8 mouse cellular contexts compared by ENCODE assay signal in the genomic region with DNA sequence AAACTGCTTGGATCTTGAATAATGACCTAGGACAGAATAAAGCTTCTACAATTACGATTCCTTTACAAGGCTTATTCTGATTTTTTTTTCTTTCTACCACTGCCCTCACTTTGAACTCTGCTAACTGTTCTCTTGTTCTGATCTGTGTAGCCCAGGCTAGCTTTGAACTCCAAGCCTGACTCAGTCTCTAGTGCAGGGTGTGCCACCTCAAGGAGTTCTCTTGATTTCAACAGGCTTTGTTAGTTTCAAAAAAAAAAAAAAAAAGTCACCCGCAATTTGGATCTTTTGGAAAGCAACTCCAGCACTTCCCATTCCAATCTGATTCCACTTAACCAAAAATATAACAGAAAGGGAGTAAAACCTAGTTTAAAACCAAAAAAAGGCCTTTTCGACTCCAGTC. TPM values are rescaled to one million over a fixed set of nuclear protein-coding genes. Genes with fewer than 3 reads are reported as not detected.
DNase-seq lines count a peak whose midpoint lies in the region; ATAC-seq lines count a peak whose summit lies in the region.

No protein-coding gene starts in this region.

- peak overlapping the region; percentile 78 for H3K4me2 ChIP-seq in lung, embryonic 15.5 days
- H3K4me2 ChIP-seq in embryonic facial prominence, embryonic 13.5 days, result peak overlapping the region; percentile 81
- H3K4me2 ChIP-seq in neural tube, embryonic 14.5 days (ENCODE audit: low read depth, low read length), result peak overlapping the region; percentile 84

- H3K9ac ChIP-seq in lung, embryonic 15.5 days, result peak overlapping the region; percentile 98
- H3K9ac ChIP-seq in embryonic facial prominence, embryonic 13.5 days, result peak overlapping the region; percentile 99
- peak overlapping the region; percentile 99 for H3K9ac ChIP-seq in neural tube, embryonic 14.5 days (replicated peaks; ENCODE audit: low read depth, low read length)

- H3K9me3 ChIP-seq in lung, embryonic 15.5 days, result no peaks in the 10 kb centered on the region
- no peaks in the 10 kb centered on the region for H3K9me3 ChIP-seq in embryonic facial prominence, embryonic 13.5 days
- H3K9me3 ChIP-seq in limb, embryonic 10.5 days (replicated peaks), result no peaks in the 10 kb centered on the region
- no peaks in the 10 kb centered on the region for H3K9me3 ChIP-seq in neural tube, embryonic 14.5 days (ENCODE audit: control insufficient read depth, low read length)

- DNase-seq in lung, postnatal 10 days, result no peak
- no peak for DNase-seq in limb, embryonic 10.5 days (ENCODE audit: low spot score)
- DNase-seq in retina, postnatal 1 day, result no peak
- DNase-seq in testis, postnatal 10 days (ENCODE audit: low spot score), result no peak

- peak overlapping the region; percentile 90 for H3K4me3 ChIP-seq in lung, embryonic 15.5 days
- H3K4me3 ChIP-seq in embryonic facial prominence, embryonic 13.5 days, result peak overlapping the region; percentile 91
- H3K4me3 ChIP-seq in limb, embryonic 10.5 days, result peak overlapping the region; percentile 87
- peak overlapping the region; percentile 98 for H3K4me3 ChIP-seq in neural tube, embryonic 14.5 days (ENCODE audit: low read depth, low read length)

- WGBS in lung, embryonic 15.5 days, result 0% methylated on average over 3 of the region's 3 CpGs
- WGBS in embryonic facial prominence, embryonic 13.5 days, result 4% methylated on average over 3 of the region's 3 CpGs
- 5% methylated on average over 3 of the region's 3 CpGs for WGBS in limb, embryonic 10.5 days
- WGBS in neural tube, embryonic 14.5 days, result 6% methylated on average over 3 of the region's 3 CpGs

- no peak for ATAC-seq in lung, embryonic 15.5 days (ENCODE audit: borderline replicate concordance, extremely low read depth, low FRiP score, low TSS enrichment)
- no peak for ATAC-seq in embryonic facial prominence, embryonic 13.5 days (ENCODE audit: insufficient number of reproducible peaks, insufficient read depth, low FRiP score, low TSS enrichment, low read depth)
- no peak for ATAC-seq in neural tube, embryonic 14.5 days (ENCODE audit: low read depth)
- ATAC-seq in frontal cortex, adult (ENCODE audit: low TSS enrichment), result no peak

- H3K27ac ChIP-seq in lung, embryonic 15.5 days, result peak overlapping the region; percentile 97
- peak overlapping the region; percentile 98 for H3K27ac ChIP-seq in embryonic facial prominence, embryonic 13.5 days
- peak overlapping the region; percentile 99 for H3K27ac ChIP-seq in limb, embryonic 10.5 days
- peak overlapping the region; percentile 99 for H3K27ac ChIP-seq in neural tube, embryonic 14.5 days (ENCODE audit: low read depth, low read length)

- peaks cover 38% of the 10 kb centered on the region for H3K36me3 ChIP-seq in lung, embryonic 15.5 days
- H3K36me3 ChIP-seq in embryonic facial prominence, embryonic 13.5 days, result peaks cover 38% of the 10 kb centered on the region
- H3K36me3 ChIP-seq in limb, embryonic 10.5 days, result peaks cover 46% of the 10 kb centered on the region
- peaks cover 27% of the 10 kb centered on the region for H3K36me3 ChIP-seq in neural tube, embryonic 14.5 days (ENCODE audit: control insufficient read depth, insufficient read depth, low read length)

- peaks cover 21% of the 10 kb centered on the region for H3K4me1 ChIP-seq in lung, embryonic 15.5 days
- peaks cover 19% of the 10 kb centered on the region for H3K4me1 ChIP-seq in embryonic facial prominence, embryonic 13.5 days
- H3K4me1 ChIP-seq in limb, embryonic 10.5 days, result peaks cover 22% of the 10 kb centered on the region
- H3K4me1 ChIP-seq in neural tube, embryonic 14.5 days (ENCODE audit: control insufficient read depth, insufficient read depth, low read length), result peaks cover 18% of the 10 kb centered on the region

- peaks cover 3% of the 10 kb centered on the region; the same call in 1 of the 2 replicates for H3K27me3 ChIP-seq in lung, embryonic 15.5 days
- H3K27me3 ChIP-seq in embryonic facial prominence, embryonic 13.5 days, result no peaks in the 10 kb centered on the region
- H3K27me3 ChIP-seq in limb, embryonic 10.5 days (ENCODE audit: low read depth, poor library complexity, severe bottlenecking), result 0 out of 2 replicates have a peak, but pooled peaks cover 3% of the 10 kb centered on the region
- H3K27me3 ChIP-seq in neural tube, embryonic 14.5 days (ENCODE audit: control insufficient read depth, insufficient read depth, low read length), result no peaks in the 10 kb centered on the region

RNA-seq across cellular contexts. Expression of a gene that starts 1.0 kb away (rescaled TPM):
- 48.3 and 53.9 TPM in 2 replicates for polyA plus RNA-seq in lung, embryonic 15.5 days (2015; fragmentation: Nextera tagmentation; extraction: Ambion mirVana)
- 61.4 and 65.8 TPM in 2 replicates for polyA plus RNA-seq in embryonic facial prominence, embryonic 13.5 days (2015; fragmentation: Nextera tagmentation; extraction: Ambion mirVana)
- 44.9 and 51.4 TPM in 2 replicates for polyA plus RNA-seq in limb, embryonic 10.5 days (2016; fragmentation: Nextera tagmentation; extraction: Ambion mirVana)
- polyA plus RNA-seq in neural tube, embryonic 14.5 days (2014; fragmentation: Nextera tagmentation; extraction: Ambion mirVana), result 92.0 and 105 TPM in 2 replicates

RNA-seq across cellular contexts. Expression of a gene that starts 29.3 kb away (rescaled TPM):
- 89.6 and 91.0 TPM in 2 replicates for polyA plus RNA-seq in lung, embryonic 15.5 days (2015; fragmentation: Nextera tagmentation; extraction: Ambion mirVana)
- polyA plus RNA-seq in embryonic facial prominence, embryonic 13.5 days (2015; fragmentation: Nextera tagmentation; extraction: Ambion mirVana), result 89.9 and 99.5 TPM in 2 replicates
- 4.2 and 9.4 TPM in 2 replicates for polyA plus RNA-seq in limb, embryonic 10.5 days (2016; fragmentation: Nextera tagmentation; extraction: Ambion mirVana)
- 3.9 and 11.6 TPM in 2 replicates for polyA plus RNA-seq in neural tube, embryonic 14.5 days (2014; fragmentation: Nextera tagmentation; extraction: Ambion mirVana)

RNA-seq across cellular contexts. Expression of a gene that starts 40.5 kb away (rescaled TPM):
- 0.09 TPM in 1 of 2 replicates, not detected in the other for polyA plus RNA-seq in lung, embryonic 15.5 days (2015; fragmentation: Nextera tagmentation; extraction: Ambion mirVana)
- polyA plus RNA-seq in embryonic facial prominence, embryonic 13.5 days (2015; fragmentation: Nextera tagmentation; extraction: Ambion mirVana), result not detected in 2 replicates
- polyA plus RNA-seq in limb, embryonic 10.5 days (2016; fragmentation: Nextera tagmentation; extraction: Ambion mirVana), result not detected in 2 replicates
- polyA plus RNA-seq in neural tube, embryonic 14.5 days (2014; fragmentation: Nextera tagmentation; extraction: Ambion mirVana), result not detected in 2 replicates

RNA-seq across cellular contexts. Expression of a gene that starts 59.4 kb away (rescaled TPM):
- 3.3 TPM in 2 replicates for polyA plus RNA-seq in lung, embryonic 15.5 days (2015; fragmentation: Nextera tagmentation; extraction: Ambion mirVana)
- polyA plus RNA-seq in embryonic facial prominence, embryonic 13.5 days (2015; fragmentation: Nextera tagmentation; extraction: Ambion mirVana), result 2.2 TPM in 2 replicates
- 0.55 and 1.7 TPM in 2 replicates for polyA plus RNA-seq in limb, embryonic 10.5 days (2016; fragmentation: Nextera tagmentation; extraction: Ambion mirVana)
- polyA plus RNA-seq in neural tube, embryonic 14.5 days (2014; fragmentation: Nextera tagmentation; extraction: Ambion mirVana), result 0.88 and 1.5 TPM in 2 replicates
